Mouse (Mus musculus): Measurements from ENCODE around the gene Stim2.

The Stim2 gene

DNA sequence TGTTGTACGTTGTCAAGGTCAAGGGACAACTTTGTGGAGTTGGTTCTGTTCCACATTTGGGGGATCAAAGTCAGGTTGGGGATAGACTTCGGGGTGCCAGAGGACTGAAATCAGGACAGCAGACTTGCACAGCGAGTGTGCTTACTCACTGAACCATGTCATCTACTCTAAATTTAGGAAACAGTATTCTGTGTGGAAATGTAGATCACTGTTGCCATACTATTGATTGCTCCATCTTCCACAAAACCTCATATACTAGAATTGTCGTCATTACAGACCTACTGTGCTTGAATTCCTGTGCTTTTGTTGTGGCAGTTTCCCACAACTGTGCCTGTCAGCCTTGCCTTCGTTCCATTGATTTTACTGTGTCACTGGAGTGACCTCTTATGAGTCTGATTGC is 51.6 kb downstream of the Stim2 start:
- DNase-seq (ENCODE audit: low spot score): no peak

DNA sequence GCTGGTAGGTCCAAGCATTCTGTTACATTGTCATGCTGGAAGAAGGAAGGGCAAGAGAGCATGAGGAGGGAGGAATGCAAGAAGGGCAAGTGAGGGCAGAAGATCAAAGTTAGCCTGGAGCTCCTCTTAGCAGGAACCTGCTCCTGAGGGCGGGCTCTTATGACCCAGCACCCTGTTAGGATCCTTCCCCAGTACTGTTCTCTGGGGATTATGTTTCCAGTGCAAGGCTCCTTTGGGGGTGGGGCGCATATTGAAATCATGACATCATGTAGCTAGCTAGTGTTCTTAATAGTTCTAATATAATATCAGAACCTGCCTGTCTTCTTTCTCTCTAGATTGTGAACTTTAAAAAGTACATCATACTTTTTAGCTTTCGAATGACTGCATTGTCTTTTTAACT is 52.8 kb downstream of the Stim2 start:
- no peak for DNase-seq (ENCODE audit: low spot score)

DNA sequence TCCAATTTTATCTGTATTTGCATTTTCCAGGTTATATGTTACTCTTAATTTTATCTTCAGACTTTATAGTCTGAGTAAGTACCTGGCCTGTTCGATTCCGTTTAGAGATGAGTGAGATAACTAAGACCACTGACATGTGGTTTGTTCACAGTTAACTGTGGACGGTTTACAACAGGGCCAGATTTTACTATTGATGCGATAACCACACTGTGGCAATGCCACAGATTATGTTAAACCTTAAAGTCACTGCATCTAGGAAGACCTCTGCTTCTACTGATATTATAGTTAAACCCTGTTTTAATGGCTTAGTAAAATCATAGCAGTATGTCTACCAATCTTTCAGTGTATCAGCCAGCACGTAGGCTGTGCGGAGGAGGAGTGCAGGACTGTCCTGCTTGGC is 53.9 kb downstream of the Stim2 start:
- no peak for DNase-seq (ENCODE audit: low spot score)

DNA sequence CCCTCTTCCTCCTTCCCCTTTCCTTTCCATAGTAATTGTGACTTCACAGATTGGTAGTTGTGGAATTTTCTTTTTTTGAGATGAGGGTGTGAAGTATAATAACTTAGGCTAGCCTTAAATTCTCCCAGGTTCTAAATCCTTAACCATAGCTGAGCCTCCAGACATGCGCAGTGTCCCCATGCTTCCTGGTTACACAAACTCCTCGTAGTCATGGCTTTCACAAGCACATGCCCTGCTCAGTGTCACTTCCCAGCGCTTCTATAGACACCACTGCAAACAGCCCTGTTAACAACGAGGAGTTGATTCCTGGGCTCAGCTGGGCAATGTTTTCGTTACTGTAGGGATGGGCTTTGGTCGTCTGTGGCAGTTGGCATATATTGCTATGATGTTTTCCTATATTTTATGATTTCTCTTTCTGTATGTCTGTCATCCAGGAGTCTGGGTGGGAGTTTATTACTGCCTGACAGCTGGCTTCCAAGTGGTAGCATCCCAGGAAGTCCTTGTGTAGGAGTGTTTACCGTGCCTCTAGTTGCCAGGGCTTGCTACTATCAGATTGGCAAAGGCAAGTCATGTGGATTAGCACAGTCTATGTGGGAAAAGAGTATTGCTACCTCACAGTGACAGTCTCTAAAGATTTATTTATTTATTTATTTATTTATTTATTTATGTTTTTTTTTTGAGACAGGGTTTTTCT is 55.5 kb downstream of the Stim2 start:
- DNase-seq (ENCODE audit: low spot score): no peak

DNA sequence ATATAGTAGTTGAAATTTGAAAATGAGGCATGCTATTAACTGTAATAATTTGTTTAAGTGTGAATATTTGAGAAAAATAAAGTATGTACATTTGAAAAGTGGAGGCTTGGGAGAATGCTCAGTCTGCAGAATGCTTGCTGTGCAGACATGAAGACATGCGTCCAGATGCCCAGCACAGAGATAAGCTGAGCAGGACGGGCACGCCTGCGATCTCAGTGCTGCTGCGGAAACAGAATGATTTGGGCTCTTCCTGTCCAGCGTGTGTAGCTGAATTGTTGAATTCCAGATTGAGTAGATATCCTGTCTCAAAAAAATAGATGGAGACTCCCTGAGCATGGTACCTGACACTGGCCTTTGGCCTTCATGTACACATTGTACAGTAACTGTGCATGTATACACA is 58.0 kb downstream of the Stim2 start:
- DNase-seq (ENCODE audit: low spot score): no peak

DNA sequence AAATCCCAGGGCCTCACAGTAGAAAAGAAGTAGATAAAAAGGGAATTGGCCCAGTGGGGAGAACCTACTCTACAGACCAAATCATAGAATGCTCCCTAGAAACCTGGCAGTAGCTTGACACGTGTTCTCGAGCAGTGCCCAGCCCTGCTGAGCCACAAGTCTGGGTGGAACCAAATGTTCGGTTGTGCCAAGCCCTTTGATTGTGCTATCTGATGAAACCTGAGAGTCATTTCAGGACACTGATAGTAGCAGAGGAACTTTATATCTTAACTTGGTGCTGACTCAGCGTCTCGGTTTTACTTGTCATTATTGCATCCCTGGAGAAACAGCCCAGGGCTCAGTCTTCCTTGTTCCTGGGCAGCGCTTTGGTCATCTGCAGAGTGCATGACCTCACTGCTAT is 61.7 kb downstream of the Stim2 start:
- DNase-seq (ENCODE audit: low spot score): no peak

DNA sequence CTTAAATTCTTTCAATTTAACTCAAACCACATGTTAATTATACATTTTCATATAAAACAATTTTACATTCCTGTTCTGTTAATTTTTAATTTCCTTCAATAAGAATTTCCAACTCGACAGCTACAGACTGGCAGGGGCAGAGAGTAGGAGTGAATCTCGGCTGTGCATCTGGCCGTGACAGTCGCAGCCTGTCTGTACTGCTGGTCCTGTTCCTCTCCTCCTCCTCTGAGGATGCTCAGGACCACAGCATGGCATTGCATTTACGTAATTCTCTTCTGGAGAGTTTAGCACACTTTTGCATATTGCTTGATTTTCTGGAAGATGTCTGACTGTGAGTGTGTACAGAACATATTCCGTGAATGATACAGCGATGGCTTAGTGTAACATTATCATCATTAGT is 63.8 kb downstream of the Stim2 start:
- no peak for DNase-seq (ENCODE audit: low spot score)

DNA sequence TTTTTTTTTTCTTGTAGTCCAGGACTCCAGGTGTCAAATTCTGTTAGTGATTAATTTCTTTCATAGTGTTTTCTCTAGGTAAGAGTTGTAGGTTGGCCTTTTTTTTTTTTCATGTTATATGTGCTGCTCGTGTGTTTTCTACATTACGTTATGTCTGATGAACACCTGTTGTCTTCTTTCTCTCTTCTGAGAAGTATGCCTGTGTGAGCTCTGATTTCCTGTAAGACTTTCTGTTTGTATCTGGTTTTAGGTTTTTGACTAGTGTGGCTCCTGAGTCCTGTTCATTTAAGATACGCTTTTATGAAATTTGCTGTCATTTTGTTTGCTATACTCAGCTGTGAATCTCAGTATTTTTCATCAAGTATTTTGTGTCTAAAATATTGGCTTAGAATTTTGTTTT is 69.3 kb downstream of the Stim2 start:
- no peak for DNase-seq (ENCODE audit: low spot score)

DNA sequence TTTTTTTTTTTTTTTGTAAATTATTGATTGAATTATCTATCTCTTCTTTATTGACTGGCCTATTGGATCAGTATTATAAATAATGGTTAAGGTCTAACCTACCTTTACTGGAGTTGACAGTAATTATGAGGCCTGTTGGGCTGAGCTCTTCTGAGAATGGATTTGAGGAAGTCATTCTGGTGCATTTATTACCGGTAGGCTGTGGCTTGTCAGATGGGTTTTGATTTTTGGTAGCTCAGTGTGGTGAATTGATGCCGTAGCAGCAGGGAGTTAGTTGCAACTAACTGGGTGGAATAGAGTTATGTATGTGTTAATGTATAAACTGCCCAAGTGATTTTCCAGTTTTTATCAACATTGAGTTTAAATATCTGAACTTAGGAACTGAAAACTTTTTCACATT is 72.2 kb downstream of the Stim2 start:
- DNase-seq (ENCODE audit: low spot score): no peak

DNA sequence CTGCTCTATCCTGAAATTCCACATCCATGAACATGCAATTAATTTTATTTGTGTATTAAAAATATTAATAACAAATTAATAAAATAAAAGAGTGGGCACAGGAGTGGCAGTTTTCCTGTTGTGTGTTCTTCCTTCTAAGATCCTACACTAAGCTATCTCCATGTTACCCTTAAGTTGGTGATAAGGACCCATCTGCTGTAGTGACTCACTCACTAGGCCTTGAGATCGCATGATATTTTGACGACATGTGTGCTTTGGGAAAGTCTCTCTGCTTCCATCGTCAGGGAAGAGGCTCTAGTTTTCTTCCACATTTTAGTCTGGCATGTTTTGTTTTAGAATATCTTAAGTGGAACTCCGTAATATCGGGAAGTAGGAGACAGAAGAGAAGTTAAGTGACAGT is 73.0 kb downstream of the Stim2 start:
- DNase-seq (ENCODE audit: low spot score): no peak

DNA sequence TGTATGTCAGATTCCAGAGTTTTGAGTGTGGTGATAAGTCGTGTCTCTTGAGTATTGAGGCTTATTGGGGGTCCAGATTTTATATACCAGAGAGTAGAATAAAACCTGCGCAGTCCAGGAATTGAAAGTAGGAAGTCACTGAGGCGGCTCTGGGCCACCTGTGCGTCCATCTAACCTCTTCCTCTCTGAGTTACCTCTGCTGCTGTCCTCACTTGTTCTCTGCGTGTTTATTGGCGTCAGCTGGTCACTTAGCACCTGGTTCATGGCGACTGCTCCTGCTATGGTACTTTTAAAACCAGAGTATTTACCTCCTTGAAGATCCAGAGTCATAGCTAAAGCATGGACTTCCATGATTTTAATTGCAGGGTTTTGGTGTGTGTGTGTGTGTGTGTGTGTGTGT is 73.4 kb downstream of the Stim2 start:
- DNase-seq (ENCODE audit: low spot score): no peak

DNA sequence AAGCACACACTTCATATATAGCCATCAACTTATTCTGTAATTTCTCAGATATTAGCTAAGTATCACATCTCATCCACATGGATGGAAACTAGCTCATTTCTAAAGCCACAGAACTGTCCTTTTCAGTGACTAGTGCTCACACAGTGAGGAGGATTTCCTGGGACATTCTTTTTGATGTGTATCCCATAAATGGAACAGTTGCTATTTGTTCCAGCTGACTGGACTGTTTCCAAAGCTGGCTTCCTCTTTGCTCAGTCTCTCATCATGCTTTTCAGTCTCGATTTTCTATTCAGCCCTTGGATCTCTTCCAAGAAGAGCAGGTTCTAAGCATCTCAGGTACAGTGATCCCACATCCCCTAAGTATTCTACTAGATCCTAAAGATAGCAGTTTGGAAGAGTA is 75.0 kb downstream of the Stim2 start:
- DNase-seq (ENCODE audit: low spot score): no peak

DNA sequence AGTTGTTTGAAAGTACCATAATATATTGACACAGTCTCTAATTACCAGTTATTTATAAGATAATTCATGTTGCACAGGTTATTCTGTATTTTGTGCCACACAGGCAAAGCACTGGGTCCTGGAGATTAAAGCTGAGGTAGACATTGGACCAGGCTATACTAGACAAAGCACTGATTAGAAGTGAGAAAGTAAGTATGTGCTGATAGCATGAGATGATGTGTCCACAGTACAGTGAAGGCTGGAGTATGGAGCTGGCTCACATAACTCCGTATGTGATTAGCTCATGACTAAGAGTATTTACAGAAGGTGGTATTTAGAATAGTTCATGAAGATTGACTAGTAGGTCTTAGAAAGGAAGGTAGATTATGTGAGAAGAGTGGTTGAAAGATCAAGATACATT is 81.7 kb downstream of the Stim2 start:
- no peak for DNase-seq (ENCODE audit: low spot score)

DNA sequence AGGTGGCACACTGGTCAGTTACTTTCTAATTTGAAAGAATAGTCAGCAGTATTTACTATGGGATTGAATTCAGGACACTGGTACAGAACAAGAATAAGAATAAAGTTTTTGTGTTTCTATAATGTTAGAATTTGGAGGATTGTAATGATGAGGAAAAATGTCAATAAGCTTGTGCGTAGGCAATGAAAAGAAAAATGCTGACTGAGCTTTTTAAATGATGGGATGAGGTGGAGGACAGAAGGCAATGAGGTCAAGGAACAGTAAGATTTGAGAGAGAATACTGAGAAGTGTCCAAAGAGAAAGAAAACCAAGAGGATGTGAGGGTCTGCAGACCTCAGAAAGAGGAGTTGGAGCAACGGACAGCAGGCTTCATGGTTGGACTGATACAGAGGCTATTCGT is 89.6 kb downstream of the Stim2 start:
- no peak for DNase-seq (ENCODE audit: low spot score)

DNA sequence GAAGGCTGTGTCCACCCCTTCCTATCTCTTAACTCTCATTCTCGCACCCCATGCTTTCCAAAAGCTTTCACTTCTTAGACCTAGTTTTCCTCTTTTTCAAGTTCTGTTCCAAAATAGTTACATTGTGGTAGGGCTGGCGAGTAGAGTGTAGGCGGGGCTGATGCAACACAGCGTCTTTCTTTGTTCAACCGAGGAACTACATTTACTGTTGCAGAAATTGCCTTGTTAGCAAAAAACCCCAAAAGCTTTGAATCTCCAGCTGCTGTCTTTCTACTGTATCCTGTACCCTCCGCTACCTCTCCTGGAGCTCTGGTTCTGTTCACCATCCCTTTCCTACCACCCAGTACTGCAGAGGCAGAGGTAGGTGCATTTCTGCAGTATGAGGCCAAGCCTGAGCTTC is 99.9 kb downstream of the Stim2 start:
- DNase-seq (ENCODE audit: low spot score): no peak

DNA sequence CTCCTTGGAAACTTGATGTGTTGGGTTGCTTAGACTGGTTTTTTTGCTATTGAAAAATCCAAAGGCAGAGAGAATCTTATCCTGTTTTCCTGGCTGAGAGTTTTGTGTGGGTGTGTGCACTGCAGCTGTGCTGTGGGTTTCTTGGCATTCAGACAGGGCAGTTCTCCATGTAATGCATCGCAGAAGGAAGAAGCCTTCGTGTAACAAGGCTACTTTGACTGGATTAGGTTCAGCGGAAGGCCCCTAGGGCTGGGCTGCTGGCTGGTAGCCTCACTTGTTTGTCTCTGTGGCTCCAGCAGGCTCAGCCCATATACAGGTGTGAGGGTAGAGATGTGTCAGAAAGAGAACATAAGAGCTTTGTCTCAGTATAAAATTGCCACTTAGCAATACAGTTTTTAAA is 102.6 kb downstream of the Stim2 start:
- DNase-seq (ENCODE audit: low spot score): no peak

DNA sequence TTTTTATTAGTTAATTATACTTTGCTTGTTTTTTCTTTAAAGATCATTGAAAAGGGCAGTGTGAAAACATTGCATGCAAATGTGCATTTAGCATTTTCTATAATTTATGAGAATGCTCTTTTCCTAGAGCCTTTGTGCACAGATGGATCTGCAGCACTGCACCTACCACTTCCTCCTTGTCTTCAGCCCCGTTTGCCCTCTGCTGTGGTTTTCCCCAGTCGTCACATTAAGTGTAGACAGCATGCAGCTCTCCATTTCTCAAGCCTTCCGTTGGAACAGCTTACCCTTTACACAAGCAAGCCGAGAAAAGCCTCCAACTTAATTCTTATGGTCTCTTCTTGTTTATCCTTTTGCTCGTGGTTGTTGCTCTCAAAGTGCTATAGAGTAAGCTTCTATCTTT is 103.0 kb downstream of the Stim2 start:
- no peak for DNase-seq (ENCODE audit: low spot score)

DNA sequence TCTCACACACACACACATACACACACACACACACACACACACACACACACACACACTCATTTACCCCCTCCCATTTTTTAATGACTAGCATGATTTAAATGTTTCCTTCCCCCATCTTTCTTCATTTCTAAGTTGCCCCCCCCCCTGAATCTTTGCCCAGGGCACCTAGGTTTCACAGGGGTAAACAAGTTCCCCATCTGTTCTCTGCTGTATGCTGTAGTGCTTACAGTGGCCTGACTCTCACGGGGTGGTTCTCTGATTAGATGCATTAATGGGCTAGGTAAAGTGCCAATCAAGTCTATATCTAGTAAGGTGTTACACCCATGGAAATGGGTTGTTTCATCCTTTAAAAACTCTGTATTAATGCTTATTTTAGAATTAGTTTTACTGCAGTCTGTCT is 103.7 kb downstream of the Stim2 start:
- DNase-seq (ENCODE audit: low spot score): no peak

DNA sequence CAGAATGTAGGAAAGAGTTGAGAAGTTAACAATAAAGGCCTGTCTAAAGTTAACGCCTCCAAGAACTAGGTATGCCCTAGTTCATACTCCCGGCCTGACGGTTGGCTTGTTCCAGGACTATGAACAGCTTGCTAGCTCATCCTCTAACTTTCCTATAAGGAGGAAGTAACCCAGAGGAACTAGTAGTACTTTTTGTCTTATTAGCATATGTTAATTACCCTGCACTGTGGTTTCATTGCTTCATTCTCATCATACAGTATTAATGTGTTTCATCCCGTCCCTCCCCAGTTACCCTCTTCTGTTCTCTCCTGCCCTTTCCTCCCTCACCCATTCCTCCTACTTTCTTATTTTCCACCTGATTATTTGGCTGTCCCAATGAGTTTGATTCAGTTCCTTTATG is 108.4 kb downstream of the Stim2 start:
- DNase-seq (ENCODE audit: low spot score): no peak

DNA sequence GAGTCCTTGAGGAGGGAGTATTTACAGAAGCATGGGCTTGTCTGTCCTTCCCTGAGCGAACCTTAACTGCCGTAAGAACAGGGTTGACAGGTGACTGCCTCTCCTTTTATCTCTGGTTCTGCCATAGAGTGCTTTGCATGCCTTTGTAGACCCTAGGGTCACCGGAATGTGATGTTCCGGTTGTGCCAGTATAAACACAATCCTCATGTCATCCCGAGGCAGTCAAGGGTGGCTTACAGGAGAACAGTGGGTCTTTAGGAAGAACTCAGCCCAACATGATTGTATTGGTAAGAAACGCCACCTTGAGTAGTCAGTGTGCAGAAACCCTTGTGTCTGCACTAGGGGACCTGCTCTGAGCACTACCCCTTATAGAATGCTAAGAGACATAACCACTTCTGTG is 108.8 kb downstream of the Stim2 start:
- DNase-seq (ENCODE audit: low spot score): no peak

DNA sequence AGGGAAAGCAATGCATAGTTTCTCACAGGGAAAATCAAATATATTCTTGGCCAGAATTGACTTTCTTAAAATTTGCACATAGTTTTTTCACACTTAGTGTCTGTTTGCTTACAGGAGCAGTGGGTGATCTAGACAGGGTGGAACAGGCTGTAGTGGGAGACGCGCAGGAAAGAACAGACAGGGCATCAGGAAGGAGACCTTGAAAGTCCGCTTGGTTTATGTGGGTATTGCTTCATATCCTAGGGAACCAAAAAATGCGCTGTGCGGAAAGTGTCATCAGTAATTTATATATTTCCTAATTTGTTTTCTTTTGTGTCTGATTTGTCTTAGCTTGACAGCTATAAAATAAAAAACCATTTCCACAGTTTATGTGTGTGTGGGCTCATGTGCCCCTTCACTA is 110.8 kb downstream of the Stim2 start:
- no peak for DNase-seq (ENCODE audit: low spot score)

DNA sequence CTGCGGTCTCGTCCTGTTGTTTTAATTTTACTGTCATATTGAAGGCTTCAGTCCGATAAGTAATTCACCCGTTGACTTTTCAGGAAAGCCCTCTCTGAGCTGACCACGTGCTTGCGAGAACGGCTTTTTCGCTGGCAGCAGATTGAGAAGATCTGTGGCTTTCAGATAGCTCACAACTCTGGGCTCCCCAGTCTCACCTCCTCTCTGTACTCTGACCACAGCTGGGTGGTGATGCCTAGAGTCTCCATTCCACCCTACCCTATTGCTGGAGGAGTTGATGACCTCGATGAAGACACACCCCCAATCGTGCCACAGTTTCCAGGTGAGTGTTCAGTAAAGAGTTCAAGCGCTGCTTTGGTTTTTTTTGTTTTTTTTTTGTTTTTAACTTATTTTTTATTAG is 112.5 kb downstream of the Stim2 start:
- DNase-seq (ENCODE audit: low spot score): no peak

DNA sequence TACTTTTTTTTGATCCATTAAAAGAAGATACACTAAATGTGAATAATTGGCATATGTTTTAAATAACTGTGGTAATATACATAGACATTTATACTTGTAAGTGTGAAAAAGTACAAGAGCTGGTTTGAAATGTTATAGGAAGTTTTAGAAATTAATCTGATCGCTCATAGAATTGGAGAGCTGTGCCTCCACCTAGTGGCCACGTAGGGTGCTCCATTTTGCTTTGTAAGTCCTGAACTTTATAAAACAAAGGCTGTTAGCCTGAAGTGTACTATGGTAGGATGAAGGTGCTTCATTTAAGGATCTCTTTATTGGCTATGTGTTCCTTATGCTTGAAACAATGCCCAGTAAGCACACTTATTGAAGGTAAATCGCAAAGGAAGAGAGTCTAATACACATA is 115.0 kb downstream of the Stim2 start:
- no peak for DNase-seq (ENCODE audit: low spot score)

DNA sequence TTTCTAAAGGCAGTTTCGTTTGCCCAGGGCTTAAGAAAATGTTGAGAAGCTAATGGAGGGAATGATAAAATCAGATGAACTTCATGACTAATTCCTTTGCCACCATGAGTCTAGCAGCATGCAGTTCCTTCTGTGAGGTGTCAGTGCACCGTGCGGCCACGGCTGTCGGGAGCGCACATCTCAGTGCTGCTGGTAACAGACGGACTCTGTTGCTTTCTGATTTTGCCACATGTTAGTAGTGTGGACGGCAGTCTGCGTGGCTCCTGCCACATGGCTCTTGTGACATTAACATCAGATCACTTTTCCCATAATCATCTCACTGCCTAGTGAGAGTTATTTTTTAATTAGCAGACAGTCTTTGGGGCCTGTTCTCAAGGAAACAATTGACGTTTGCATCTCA is 118.2 kb downstream of the Stim2 start:
- no peak for DNase-seq (ENCODE audit: low spot score)

Measured in spleen, adult 12 weeks (tissue).